Mouse (Mus musculus) neural tube, embryonic 15.5 days (tissue): Measurements from ENCODE around the gene Olfr805. TPM values are rescaled to one million over a fixed set of nuclear protein-coding genes. Genes with fewer than 3 reads are reported as not detected.

Source experiments
- ATAC-seq: fragments of 200-750 bp; cut with Nextera tagmentation; 2 replicates; pipeline ENCODE4 v1.8.0; 2017; ENCODE audit warnings: mild to moderate bottlenecking, moderate TSS enrichment, moderate library complexity; ENCODE audit not compliant: low FRiP score
- H3K27ac ChIP-seq: fragments of 300-500 bp; sonication (generic); replicated peaks from 2 replicates; pipeline ENCODE4 v1.5.1; 2015; ENCODE audit warnings: mild to moderate bottlenecking, inconsistent platforms
- H3K27me3 ChIP-seq: fragments of 300-500 bp; sonication (generic); replicated peaks from 2 replicates; pipeline ENCODE4 v1.6.1; 2015; ENCODE audit warnings: inconsistent platforms
- H3K36me3 ChIP-seq: fragments of 300-500 bp; sonication (generic); 2 replicates; pipeline ENCODE4 v1.6.1; 2015; ENCODE audit warnings: inconsistent platforms
- H3K4me1 ChIP-seq: fragments of 300-500 bp; sonication (generic); 2 replicates; pipeline ENCODE4 v1.6.1; 2015; ENCODE audit warnings: inconsistent platforms
- H3K4me2 ChIP-seq: fragments of 300-500 bp; sonication (generic); 2 replicates; pipeline ENCODE4 v1.6.1; 2015; ENCODE audit warnings: inconsistent platforms, mild to moderate bottlenecking, moderate library complexity
- H3K4me3 ChIP-seq: fragments of 300-500 bp; sonication (generic); replicated peaks from 2 replicates; pipeline ENCODE4 v1.5.1; 2015; ENCODE audit warnings: mild to moderate bottlenecking, inconsistent platforms
- H3K9ac ChIP-seq: fragments of 300-500 bp; sonication (generic); replicated peaks from 2 replicates; pipeline ENCODE4 v1.6.1; 2015; ENCODE audit warnings: mild to moderate bottlenecking, inconsistent platforms
- H3K9me3 ChIP-seq: fragments of 300-500 bp; sonication (generic); replicated peaks from 2 replicates; pipeline ENCODE4 v1.6.1; 2016; ENCODE audit warnings: inconsistent platforms
- WGBS: fragments of 180-500 bp; shearing (Covaris S2); methylation state at CpG from one replicate; pipeline ENCODE4 v1.1.7; 2015; ENCODE audit warnings: mixed read lengths; 5-methylcytosine and 5-hydroxymethylcytosine counted together
- polyA plus RNA-seq: library from polyadenylated mRNA; unstranded; fragments of >200 nt; fragmentation: Nextera tagmentation; extraction: Ambion mirVana; gene quantifications from 2 replicates; pipeline ENCODE4 v1.2.1, GENCODE M21; 2015

Gene Olfr805
- polyA plus RNA-seq, result not detected in 2 replicates

GRCm38 (mm10) chr10:129729275-129729674, at the start of gene Olfr805:
Gene Olfr805, minus strand, starts transcription at chr10:129729375.
- Histone ChIP-seq H3K4me1 (no peaks in the 10 kb centered on the region), H3K9me3 (no peaks in the 10 kb centered on the region), H3K4me3 (no peak within 1 kb of the TSS), H3K27me3 (no peaks in the 10 kb centered on the region), H3K36me3 (no peaks in the 10 kb centered on the region), H3K27ac (no peak within 1 kb of the TSS), H3K4me2 (no peak within 1 kb of the TSS), H3K9ac (no peak within 1 kb of the TSS)
- ATAC-seq, result no peak
- WGBS, result 100% methylated on average over 2 of the region's 2 CpGs

- Histone ChIP-seq H3K9me3 (no peaks in the 10 kb centered on the region), H3K4me3 (no peak overlapping the region), H3K9ac (no peak overlapping the region), H3K27me3 (no peaks in the 10 kb centered on the region), H3K27ac (no peak overlapping the region), H3K4me1 (no peaks in the 10 kb centered on the region), H3K4me2 (no peak overlapping the region), H3K36me3 (no peaks in the 10 kb centered on the region)
- ATAC-seq, result no peak
These were observed 48.9 kb upstream of the Olfr805 start for GRCm38 (mm10) chr10:129778123-129778522.

GRCm38 (mm10) chr10:129774338-129774737, 45.2 kb upstream of the Olfr805 start, which contains the start of gene Olfr809:
Gene Olfr809, plus strand, starts transcription at chr10:129774638.
- no peak within 1 kb of the TSS for H3K27ac ChIP-seq
- no peaks in the 10 kb centered on the region for H3K36me3 ChIP-seq
- no peak within 1 kb of the TSS for H3K9ac ChIP-seq
- no peaks in the 10 kb centered on the region for H3K4me1 ChIP-seq
- ATAC-seq, result no peak
- no peaks in the 10 kb centered on the region for H3K9me3 ChIP-seq
- no peaks in the 10 kb centered on the region for H3K27me3 ChIP-seq
- no peak within 1 kb of the TSS for H3K4me2 ChIP-seq
- no peak within 1 kb of the TSS for H3K4me3 ChIP-seq

GRCm38 (mm10) chr10:129765182-129765581, 36.0 kb upstream of the Olfr805 start, which contains the start of gene Olfr808:
Gene Olfr808, plus strand, starts transcription at chr10:129765482.
- 97% methylated on average over 1 of the region's 1 CpGs for WGBS
- no peaks in the 10 kb centered on the region for H3K4me1 ChIP-seq
- H3K9ac ChIP-seq, result no peak within 1 kb of the TSS
- no peaks in the 10 kb centered on the region for H3K36me3 ChIP-seq
- no peaks in the 10 kb centered on the region for H3K9me3 ChIP-seq
- no peaks in the 10 kb centered on the region for H3K27me3 ChIP-seq
- ATAC-seq, result no peak
- H3K4me3 ChIP-seq, result no peak within 1 kb of the TSS
- no peak within 1 kb of the TSS for H3K27ac ChIP-seq
- H3K4me2 ChIP-seq, result no peak within 1 kb of the TSS

- H3K9ac ChIP-seq, result no peak within 1 kb of the TSS
- H3K4me3 ChIP-seq, result no peak within 1 kb of the TSS
- H3K36me3 ChIP-seq, result no peaks in the 10 kb centered on the region
- H3K27ac ChIP-seq, result no peak within 1 kb of the TSS
- H3K4me1 ChIP-seq, result no peaks in the 10 kb centered on the region
- no peak within 1 kb of the TSS for H3K4me2 ChIP-seq
- no peaks in the 10 kb centered on the region for H3K27me3 ChIP-seq
- no peak for ATAC-seq
- WGBS, result 90% methylated on average over 1 of the region's 1 CpGs
- no peaks in the 10 kb centered on the region for H3K9me3 ChIP-seq
These were observed 28.5 kb upstream of the Olfr805 start, which contains the start of gene Olfr807 for GRCm38 (mm10) chr10:129757693-129758092. Gene Olfr807, minus strand, starts transcription at chr10:129757793.

GRCm38 (mm10) chr10:129741821-129742220, 12.6 kb upstream of the Olfr805 start, which contains the start of gene Olfr806:
Gene Olfr806, minus strand, starts transcription at chr10:129741921.
- Histone ChIP-seq H3K4me2 (no peak within 1 kb of the TSS), H3K36me3 (no peaks in the 10 kb centered on the region), H3K4me3 (no peak within 1 kb of the TSS), H3K9ac (no peak within 1 kb of the TSS), H3K9me3 (no peaks in the 10 kb centered on the region), H3K27ac (no peak within 1 kb of the TSS), H3K4me1 (no peaks in the 10 kb centered on the region), H3K27me3 (no peaks in the 10 kb centered on the region)
- no peak for ATAC-seq

GRCm38 (mm10) chr10:129702910-129703309, 26.3 kb downstream of the Olfr805 start, which contains the start of gene Olfr804:
Gene Olfr804, plus strand, starts transcription at chr10:129703210.
- H3K4me3 ChIP-seq, result no peak within 1 kb of the TSS
- no peak for ATAC-seq
- no peaks in the 10 kb centered on the region for H3K9me3 ChIP-seq
- no peaks in the 10 kb centered on the region for H3K27me3 ChIP-seq
- no peak within 1 kb of the TSS for H3K27ac ChIP-seq
- no peaks in the 10 kb centered on the region for H3K4me1 ChIP-seq
- H3K9ac ChIP-seq, result no peak within 1 kb of the TSS
- no peaks in the 10 kb centered on the region for H3K36me3 ChIP-seq
- H3K4me2 ChIP-seq, result no peak within 1 kb of the TSS

- WGBS, result 81% methylated on average over 2 of the region's 2 CpGs
These were observed 35.0 kb downstream of the Olfr805 start, which contains the start of gene Olfr803 for GRCm38 (mm10) chr10:129694186-129694585. Gene Olfr803, minus strand, starts transcription at chr10:129694286.

GRCm38 (mm10) chr10:129688069-129688468, 41.1 kb downstream of the Olfr805 start, which contains the start of gene Olfr802:
Gene Olfr802, minus strand, starts transcription at chr10:129688169.
- H3K4me3 ChIP-seq, result no peak within 1 kb of the TSS
- no peaks in the 10 kb centered on the region for H3K27me3 ChIP-seq
- no peak within 1 kb of the TSS for H3K9ac ChIP-seq
- ATAC-seq, result no peak
- H3K4me2 ChIP-seq, result no peak within 1 kb of the TSS
- no peaks in the 10 kb centered on the region for H3K4me1 ChIP-seq
- no peaks in the 10 kb centered on the region for H3K9me3 ChIP-seq
- H3K27ac ChIP-seq, result no peak within 1 kb of the TSS
- WGBS, result 56% methylated on average over 1 of the region's 1 CpGs
- H3K36me3 ChIP-seq, result no peaks in the 10 kb centered on the region

More at GRCm38 (mm10) chr10:129694186-129694585, 35.0 kb downstream of the Olfr805 start, which contains the start of gene Olfr803:
- H3K4me2 ChIP-seq, result no peak within 1 kb of the TSS
- H3K9ac ChIP-seq, result no peak within 1 kb of the TSS
- H3K36me3 ChIP-seq, result no peaks in the 10 kb centered on the region
- no peaks in the 10 kb centered on the region for H3K27me3 ChIP-seq
- H3K27ac ChIP-seq, result no peak within 1 kb of the TSS
- no peak for ATAC-seq
- no peaks in the 10 kb centered on the region for H3K4me1 ChIP-seq
- H3K4me3 ChIP-seq, result no peak within 1 kb of the TSS
- H3K9me3 ChIP-seq, result no peaks in the 10 kb centered on the region

GRCm38 (mm10) chr10:129673765-129674164, 55.4 kb downstream of the Olfr805 start, which contains the start of gene Olfr801:
Gene Olfr801, minus strand, starts transcription at chr10:129673865.
- ATAC-seq, result no peak
- Histone ChIP-seq H3K9me3 (no peaks in the 10 kb centered on the region), H3K4me2 (no peak within 1 kb of the TSS), H3K27ac (no peak within 1 kb of the TSS), H3K9ac (no peak within 1 kb of the TSS), H3K4me1 (no peaks in the 10 kb centered on the region), H3K27me3 (no peaks in the 10 kb centered on the region), H3K4me3 (no peak within 1 kb of the TSS), H3K36me3 (no peaks in the 10 kb centered on the region)
- WGBS, result 85% methylated on average over 1 of the region's 1 CpGs
